Mouse (Mus musculus) MEL (cell line): ENCODE results near the gene Ptprn2. TPM values are rescaled to one million over a fixed set of nuclear protein-coding genes. Genes with fewer than 3 reads are reported as not detected.

Source experiments
- DNase-seq: peaks from one replicate; pipeline ENCODE4 v3.0.0; 2011; ENCODE audit warnings: low read depth, low spot score
- H3K27ac ChIP-seq: 2 replicates; pipeline ENCODE4 v1.5.1; 2012; ENCODE audit warnings: low read depth, mild to moderate bottlenecking, control low read depth, low read length, moderate library complexity; ENCODE audit not compliant: control insufficient read depth
- H3K27me3 ChIP-seq, 2 experiments: fragments of 150-350 bp in 1 of 2; sonication (generic) in 1 of 2; 2 replicates each; pipeline ENCODE4 v1.6.1; 2012; ENCODE audit warnings: low read length in 2 of 2, mild to moderate bottlenecking in 2 of 2, improper control_type of control experiment in 1 of 2, moderate library complexity in 1 of 2; ENCODE audit not compliant: insufficient read depth in 2 of 2, control insufficient read depth in 1 of 2
- H3K36me3 ChIP-seq, 2 experiments: 2 replicates each; pipeline ENCODE4 v1.6.1; 2012 to 2014; ENCODE audit warnings: low read length in 2 of 2, improper control_type of control experiment in 1 of 2, inconsistent platforms in 1 of 2, mild to moderate bottlenecking in 1 of 2; ENCODE audit not compliant: insufficient read depth in 2 of 2, control insufficient read depth in 1 of 2
- H3K4me1 ChIP-seq, 2 experiments: fragments of 150-350 bp in 1 of 2; sonication (generic) in 1 of 2; 2 replicates each; pipeline ENCODE4 v1.6.1; 2012; ENCODE audit warnings: low read length in 2 of 2, improper control_type of control experiment in 1 of 2, mild to moderate bottlenecking in 1 of 2; ENCODE audit not compliant: insufficient read depth in 2 of 2, control insufficient read depth in 1 of 2
- H3K4me3 ChIP-seq, 2 experiments: fragments of 150-350 bp in 1 of 2; sonication (generic) in 1 of 2; 2 replicates each; pipeline ENCODE4 v1.5.1; 2012; ENCODE audit warnings: low read depth in 2 of 2, low read length in 2 of 2, mild to moderate bottlenecking in 2 of 2, moderate library complexity in 2 of 2, control low read depth in 1 of 2, improper control_type of control experiment in 1 of 2; ENCODE audit not compliant: control insufficient read depth in 1 of 2, insufficient read depth in 1 of 2
- H3K79me2 ChIP-seq: 2 replicates; pipeline ENCODE4 v1.6.1; 2012; ENCODE audit warnings: mild to moderate bottlenecking, low read length, moderate library complexity; ENCODE audit not compliant: control insufficient read depth, poor library complexity, insufficient read depth
- H3K9ac ChIP-seq: 2 replicates; pipeline ENCODE4 v1.6.1; 2012; ENCODE audit warnings: low read depth, mild to moderate bottlenecking, control low read depth, low read length, moderate library complexity; ENCODE audit not compliant: control insufficient read depth, poor library complexity, severe bottlenecking
- H3K9me3 ChIP-seq: fragments of 150-350 bp; sonication (generic); replicated peaks from 2 replicates; pipeline ENCODE4 v1.6.1; 2012; ENCODE audit warnings: mild to moderate bottlenecking, low read length, improper control_type of control experiment, moderate library complexity; ENCODE audit not compliant: insufficient read depth
- BHLHE40 ChIP-seq: IDR thresholded peaks from 2 replicates; pipeline ENCODE4 v1.6.1; 2012; ENCODE audit warnings: low read depth, mild to moderate bottlenecking, inconsistent platforms, low read length, improper control_type of control experiment, borderline replicate concordance
- CHD1 ChIP-seq: IDR thresholded peaks from 2 replicates; pipeline ENCODE4 v1.6.1; 2012; ENCODE audit warnings: low read depth, mild to moderate bottlenecking, inconsistent platforms, low read length, improper control_type of control experiment
- ETS1 ChIP-seq: IDR thresholded peaks from 2 replicates; pipeline ENCODE4 v1.6.1; 2012; ENCODE audit warnings: low read depth, mild to moderate bottlenecking, inconsistent platforms, low read length, improper control_type of control experiment, moderate library complexity
- GABPA ChIP-seq: IDR thresholded peaks from 2 replicates; pipeline ENCODE4 v1.6.1; 2012; ENCODE audit warnings: low read depth, mild to moderate bottlenecking, inconsistent platforms, low read length, improper control_type of control experiment, moderate library complexity
- HCFC1 ChIP-seq: IDR thresholded peaks from 2 replicates; pipeline ENCODE4 v1.6.1; 2012; ENCODE audit warnings: low read depth, mild to moderate bottlenecking, inconsistent platforms, low read length, improper control_type of control experiment, moderate library complexity
- JUND ChIP-seq: IDR thresholded peaks from 2 replicates; pipeline ENCODE4 v1.6.1; 2011; ENCODE audit warnings: low read depth, mild to moderate bottlenecking, improper control_type of control experiment, low read length
- KAT2A ChIP-seq: conservative IDR thresholded peaks from 2 replicates; pipeline ENCODE4 v1.6.1; 2012; ENCODE audit warnings: low read depth, low read length, improper control_type of control experiment, inconsistent platforms
- MAX ChIP-seq: IDR thresholded peaks from 2 replicates; pipeline ENCODE4 v1.6.1; 2011; ENCODE audit warnings: low read length, improper control_type of control experiment
- MAZ ChIP-seq: IDR thresholded peaks from 2 replicates; pipeline ENCODE4 v1.6.1; 2012; ENCODE audit warnings: low read depth, mild to moderate bottlenecking, inconsistent platforms, low read length, improper control_type of control experiment
- MXI1 ChIP-seq: IDR thresholded peaks from 2 replicates; pipeline ENCODE4 v1.6.1; 2011; ENCODE audit warnings: mild to moderate bottlenecking, low read depth, low read length, improper control_type of control experiment
- MYB ChIP-seq: IDR thresholded peaks from 2 replicates; pipeline ENCODE4 v1.6.1; 2011; ENCODE audit warnings: mild to moderate bottlenecking, low read depth, low read length, improper control_type of control experiment
- MYC ChIP-seq: IDR thresholded peaks from 2 replicates; pipeline ENCODE4 v1.6.1; 2011; ENCODE audit warnings: low read depth, mild to moderate bottlenecking, low read length, improper control_type of control experiment, moderate library complexity
- POLR2AphosphoS5 ChIP-seq: IDR thresholded peaks from 2 replicates; pipeline ENCODE4 v1.6.1; 2012; ENCODE audit warnings: low read depth, borderline replicate concordance, mild to moderate bottlenecking, inconsistent platforms, low read length, moderate library complexity, mixed read lengths
- RAD21 ChIP-seq: IDR thresholded peaks from 2 replicates; pipeline ENCODE4 v1.6.1; 2011; ENCODE audit warnings: mild to moderate bottlenecking, low read depth, low read length, improper control_type of control experiment
- SMC3 ChIP-seq: IDR thresholded peaks from 2 replicates; pipeline ENCODE4 v1.6.1; 2011; ENCODE audit warnings: low read depth, low read length, improper control_type of control experiment
- TBP ChIP-seq: IDR thresholded peaks from 2 replicates; pipeline ENCODE4 v1.8.0; 2011; ENCODE audit warnings: low read depth, low read length, improper control_type of control experiment
- TCF12 ChIP-seq: IDR thresholded peaks from 2 replicates; pipeline ENCODE4 v1.6.1; 2014; ENCODE audit warnings: low read depth, mild to moderate bottlenecking, inconsistent platforms, low read length, improper control_type of control experiment, moderate library complexity
- USF1 ChIP-seq: IDR thresholded peaks from 2 replicates; pipeline ENCODE4 v1.6.1; 2014; ENCODE audit warnings: low read depth, mild to moderate bottlenecking, inconsistent platforms, low read length, improper control_type of control experiment, moderate library complexity
- polyA plus RNA-seq, 2 experiments: library from polyadenylated mRNA; stranded (reverse) in 1 of 2; unstranded in 1 of 2; fragments of >175 nt in 1 of 2; fragments of >200 nt in 1 of 2; gene quantifications; 2 replicates each; pipeline versions ENCODE4 v1.2.1 to v1.2.4; 2012; ENCODE audit warnings: low replicate concordance in 2 of 2, low read depth in 1 of 2; ENCODE audit not compliant: insufficient read length in 2 of 2, insufficient read depth in 1 of 2, missing spikeins in 1 of 2
- total RNA-seq: library from RNA; depleted of rRNA; stranded (reverse); fragments of 300-350 nt; gene quantifications from 2 replicates; pipeline ENCODE4 v1.2.3, GENCODE M21; 2012

Ptprn2 gene
- total and polyA plus RNA-seq, 3 experiments, result not detected

DNA sequence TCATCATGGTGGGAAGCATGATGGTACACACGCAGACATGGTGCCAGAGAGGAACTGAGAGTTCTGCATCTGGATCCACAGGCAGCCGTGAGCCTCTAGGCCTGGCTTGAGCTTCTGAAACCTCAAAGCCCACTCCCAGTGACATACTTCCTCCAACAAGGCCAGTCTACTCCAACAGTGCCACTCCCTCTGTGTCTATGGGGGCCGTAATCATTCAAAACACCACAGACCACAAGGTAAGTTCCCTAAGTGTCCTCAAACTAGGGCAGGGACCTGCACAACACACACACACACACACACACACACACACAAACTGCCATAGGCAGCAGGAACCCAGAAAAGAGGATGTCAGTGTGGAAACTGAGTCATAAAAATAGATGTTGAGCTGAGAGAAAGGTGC is 813.6 kb downstream of the Ptprn2 start:
- no peak for DNase-seq
- Histone ChIP-seq H3K27ac (no peak overlapping the region), H3K9me3 (0 out of 2 replicates have a peak, but pooled peaks cover 2% of the 10 kb centered on the region), H3K36me3 (no peaks in the 10 kb centered on the region), H3K79me2 (no peaks in the 10 kb centered on the region), H3K4me1 (no peaks in the 10 kb centered on the region), H3K9ac (no peak overlapping the region), H3K4me3 (no peak overlapping the region), H3K27me3 (no peaks in the 10 kb centered on the region)
- TF ChIP-seq TCF12, result no peak
- no peak for TF ChIP-seq MAZ
- TF ChIP-seq RAD21, result no peak
- no peak for TF ChIP-seq ETS1
- TF ChIP-seq GABPA, result no peak
- no peak for TF ChIP-seq POLR2AphosphoS5
- TF ChIP-seq USF1, result no peak
- no peak for TF ChIP-seq MYB
- TF ChIP-seq SMC3, result no peak

DNA sequence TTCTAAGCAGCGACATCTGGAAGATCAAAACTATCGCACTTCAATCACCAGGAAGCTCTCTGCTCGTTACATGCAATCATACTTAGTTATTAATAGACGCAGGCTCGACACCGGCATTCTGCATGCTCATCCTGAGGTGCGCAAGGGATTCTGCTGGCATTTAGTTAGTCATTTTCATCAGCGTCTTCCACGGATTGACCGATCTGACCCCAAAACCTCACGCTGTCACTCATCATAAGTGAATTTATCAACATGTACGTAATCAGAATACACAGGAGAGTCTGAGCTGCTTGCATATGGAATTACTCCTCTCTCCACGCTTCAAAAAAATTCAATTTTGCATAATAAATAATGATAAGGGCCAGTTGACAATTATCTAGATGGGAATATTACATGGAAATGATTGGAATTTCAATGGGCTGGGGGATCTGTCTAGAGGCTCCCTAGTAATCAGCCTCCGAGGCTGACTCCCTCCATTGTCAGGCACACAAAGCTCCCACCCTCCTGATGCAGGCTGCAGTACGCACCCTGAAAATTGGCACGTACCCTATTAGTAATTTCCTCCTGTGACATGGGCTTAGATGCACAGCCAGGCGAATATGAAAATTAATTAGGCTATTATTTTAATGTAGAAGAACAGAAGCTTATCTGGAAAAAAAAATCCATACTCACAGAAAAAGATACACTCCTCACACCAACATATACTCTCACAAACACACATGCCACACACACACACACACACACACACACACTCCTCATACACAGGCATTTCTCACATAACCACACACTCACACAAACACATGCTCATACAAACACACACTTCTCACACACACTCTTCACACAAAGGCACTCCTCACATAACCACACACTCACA is 819.5 kb downstream of the Ptprn2 start:
- DNase-seq, result no peak
- Histone ChIP-seq H3K4me3 (no peak overlapping the region), H3K9me3 (no peaks in the 10 kb centered on the region; the same call in 1 of the 2 replicates), H3K9ac (no peak overlapping the region), H3K79me2 (no peaks in the 10 kb centered on the region), H3K27me3 (no peaks in the 10 kb centered on the region), H3K4me1 (no peaks in the 10 kb centered on the region), H3K27ac (no peak overlapping the region), H3K36me3 (no peaks in the 10 kb centered on the region)
- TF ChIP-seq KAT2A (no peak), HCFC1 (no peak), CHD1 (no peak), TCF12 (no peak)

DNA sequence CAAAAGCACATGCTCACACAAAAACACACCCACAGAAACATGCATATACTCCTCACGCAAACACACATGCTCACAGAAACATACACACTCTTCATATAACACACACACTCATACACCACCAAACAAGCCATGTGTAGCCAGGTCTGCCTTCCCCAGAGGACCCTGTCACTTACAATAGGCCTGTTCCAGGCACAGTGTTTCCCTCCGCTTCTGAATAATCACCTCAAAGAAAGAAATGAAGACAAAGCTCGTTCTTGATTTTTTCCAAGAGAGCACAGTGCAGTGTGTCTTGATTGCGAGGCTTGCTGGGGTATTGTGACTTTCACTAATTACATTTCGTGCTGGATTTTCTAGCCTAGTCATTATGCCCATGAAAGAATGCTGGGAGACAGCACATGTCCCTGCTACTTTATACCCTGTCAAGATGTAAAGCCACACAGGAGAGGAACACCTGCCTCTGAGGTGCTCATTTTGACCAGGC is 820.1 kb downstream of the Ptprn2 start:
- H3K9ac ChIP-seq, result no peak overlapping the region
- TF ChIP-seq BHLHE40 (no peak), JUND (no peak), POLR2AphosphoS5 (no peak; the same call in 1 of the 2 replicates), MXI1 (no peak), CHD1 (no peak), USF1 (no peak), MYC (no peak), TBP (no peak), MAX (no peak), HCFC1 (no peak), TCF12 (no peak), MYB (no peak)
- H3K36me3 ChIP-seq, result no peaks in the 10 kb centered on the region
- no peaks in the 10 kb centered on the region for H3K4me1 ChIP-seq
- DNase-seq, result no peak
- H3K9me3 ChIP-seq, result no peaks in the 10 kb centered on the region; the same call in 1 of the 2 replicates
- no peaks in the 10 kb centered on the region for H3K27me3 ChIP-seq
- H3K4me3 ChIP-seq, result no peak overlapping the region
- no peak overlapping the region for H3K27ac ChIP-seq
- H3K79me2 ChIP-seq, result no peaks in the 10 kb centered on the region
